Mouse (Mus musculus) leukemia stem cell, adult 10-12 weeks (primary cell): ENCODE results near the gene 2700097O09Rik. TPM values are rescaled to one million over a fixed set of nuclear protein-coding genes. Genes with fewer than 3 reads are reported as not detected.

Source experiments
- polyA plus RNA-seq: library from polyadenylated mRNA; stranded (reverse); fragments of >175 nt; gene quantifications from 2 replicates; pipeline ENCODE4 v1.2.3, GENCODE M21; 2012; ENCODE audit warnings: low replicate concordance

The 2700097O09Rik gene
- polyA plus RNA-seq: 0.66 TPM in 1 of 2 replicates, not detected in the other

GRCm38 (mm10) chr12:55079726-55080600 lies at the start of gene 2700097O09Rik, which contains the start of gene Srp54a:
TSS of gene 2700097O09Rik (minus strand) at chr12:55080110.
TSS of gene Srp54a (plus strand) at chr12:55080262.

GRCm38 (mm10) chr12:55124242-55124641 lies 44.3 kb upstream of the 2700097O09Rik start, which contains the start of gene Fam177a:
TSS of gene Fam177a (plus strand) at chr12:55124469.

GRCm38 (mm10) chr12:55013626-55014398 lies 66.1 kb downstream of the 2700097O09Rik start, which contains the start of gene Baz1a:
TSS of gene Baz1a (minus strand) at chr12:55014348.

Other genes with a start within 250 kb of the 2700097O09Rik start
- 0.71 and 0.74 TPM in 2 replicates for gene Cfl2, start 217.2 kb downstream of the 2700097O09Rik start, polyA plus RNA-seq
- gene Gm20403, start 93.6 kb downstream of the 2700097O09Rik start, polyA plus RNA-seq: 3.3 and 12.3 TPM in 2 replicates
- 35.4 and 44.5 TPM in 2 replicates for gene Baz1a, start 65.8 kb downstream of the 2700097O09Rik start, polyA plus RNA-seq
- 0.61 and 2.4 TPM in 2 replicates for gene Srp54a, start 152 bp upstream of the 2700097O09Rik start, polyA plus RNA-seq
- 2.0 and 3.1 TPM in 2 replicates for gene Fam177a, start 44.4 kb upstream of the 2700097O09Rik start, polyA plus RNA-seq
- gene Srp54b, start 75.0 kb upstream of the 2700097O09Rik start, polyA plus RNA-seq: 17.1 and 126 TPM in 2 replicates
- not detected in 2 replicates for gene 1700047I17Rik2, start 119.5 kb upstream of the 2700097O09Rik start, polyA plus RNA-seq
- 0.19 and 1.2 TPM in 2 replicates for gene Srp54c, start 150.1 kb upstream of the 2700097O09Rik start, polyA plus RNA-seq
- 1.1 TPM in 2 replicates for gene 1110008L16Rik, start 219.5 kb upstream of the 2700097O09Rik start, polyA plus RNA-seq
- 0.08 and 1.1 TPM in 2 replicates for gene Ppp2r3c, start 222.9 kb upstream of the 2700097O09Rik start, polyA plus RNA-seq